Mouse (Mus musculus): ENCODE data around the gene Pygb.

GRCm38 (mm10) chr2:150834616-150835015 is 48.1 kb downstream of the Pygb start:
- TF ChIP-seq CTCF (IDR thresholded peaks at IDR 0.05; ENCODE audit: low read depth) (no peak), EP300 (IDR thresholded peaks at IDR 0.05; ENCODE audit: low read depth) (no peak)

Data from heart, postnatal 0 days (tissue).